Mouse (Mus musculus) CD4-positive helper T cell, adult 2 months (primary cell): ENCODE data around the gene Scamp3.
A peak's percentile ranks its signal among the peaks of the same experiment; 100 is the strongest.
"Not testable (repeated sequence)": the region's sequence is repeated elsewhere in the genome, so short reads cannot be mapped to it uniquely, and the experiment has no call there.

Experiments
- DNase-seq: peaks from one replicate; pipeline ENCODE4 v3.0.0-alpha.2; 2012; ENCODE audit warnings: low read depth, missing footprints, low spot score

The Scamp3 gene

DNA sequence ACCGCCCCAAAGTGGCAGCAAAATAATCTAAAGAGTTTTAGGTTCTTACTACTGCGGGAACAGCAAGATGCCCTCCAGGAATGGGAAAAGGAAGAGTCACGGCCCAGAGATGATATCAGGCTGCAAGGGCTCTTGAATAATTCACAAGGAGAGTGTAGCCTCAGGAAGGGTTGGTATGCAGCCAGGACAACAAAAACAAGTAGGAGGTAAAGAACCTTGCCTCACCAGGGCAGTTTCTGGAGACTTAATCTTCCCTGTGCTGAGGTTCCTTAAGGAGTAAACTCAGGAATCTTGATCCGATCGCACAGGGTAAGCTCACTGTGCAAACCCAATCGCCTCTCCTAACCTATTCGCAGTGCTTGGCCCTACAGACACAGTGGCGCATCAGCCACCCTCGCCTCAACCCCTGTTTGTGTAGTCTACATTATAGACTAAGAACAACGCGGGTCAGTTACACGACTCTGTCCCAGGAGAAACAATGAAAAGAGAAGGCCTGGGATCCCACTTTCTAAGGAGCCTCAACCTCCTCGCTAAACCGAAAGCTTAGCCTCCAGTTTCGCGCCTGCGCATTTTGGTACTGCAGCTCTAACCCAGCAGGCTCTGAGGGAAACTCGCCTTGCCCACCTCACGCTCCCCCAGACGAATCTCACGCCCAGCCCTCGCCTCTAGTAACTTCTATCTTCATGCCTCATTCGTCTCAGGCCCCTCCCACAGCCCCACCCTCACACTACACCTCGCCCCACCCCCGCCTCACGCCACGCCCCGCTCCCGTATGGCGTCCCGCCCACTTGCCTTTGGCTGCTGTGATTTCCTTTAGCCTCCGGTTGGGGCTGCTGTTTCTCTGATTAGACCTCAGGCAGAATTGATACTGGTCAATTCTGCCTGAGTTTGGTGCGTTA, 19.0 kb downstream of the Scamp3 start:
- DNase-seq: peak; percentile 93

DNA sequence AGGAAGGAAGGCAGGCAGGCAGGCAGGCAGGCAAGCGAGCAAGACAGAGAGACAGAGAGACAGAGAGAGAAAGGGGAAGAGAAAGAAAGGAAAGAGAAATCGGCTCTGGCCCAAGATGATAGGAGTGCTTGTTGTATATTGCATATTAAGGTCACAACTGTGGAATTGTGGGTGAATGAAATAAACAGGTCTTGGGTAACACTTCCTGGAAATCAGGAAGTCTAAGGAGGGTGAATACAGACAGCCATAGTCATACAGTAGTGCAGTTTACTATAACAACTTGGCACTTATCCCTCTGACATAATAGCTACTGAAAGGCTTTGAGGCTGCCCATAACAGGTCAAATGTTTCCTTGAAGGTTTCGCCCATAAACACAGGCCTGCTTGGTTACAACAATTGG, 22.6 kb downstream of the Scamp3 start:
- no peak for DNase-seq

DNA sequence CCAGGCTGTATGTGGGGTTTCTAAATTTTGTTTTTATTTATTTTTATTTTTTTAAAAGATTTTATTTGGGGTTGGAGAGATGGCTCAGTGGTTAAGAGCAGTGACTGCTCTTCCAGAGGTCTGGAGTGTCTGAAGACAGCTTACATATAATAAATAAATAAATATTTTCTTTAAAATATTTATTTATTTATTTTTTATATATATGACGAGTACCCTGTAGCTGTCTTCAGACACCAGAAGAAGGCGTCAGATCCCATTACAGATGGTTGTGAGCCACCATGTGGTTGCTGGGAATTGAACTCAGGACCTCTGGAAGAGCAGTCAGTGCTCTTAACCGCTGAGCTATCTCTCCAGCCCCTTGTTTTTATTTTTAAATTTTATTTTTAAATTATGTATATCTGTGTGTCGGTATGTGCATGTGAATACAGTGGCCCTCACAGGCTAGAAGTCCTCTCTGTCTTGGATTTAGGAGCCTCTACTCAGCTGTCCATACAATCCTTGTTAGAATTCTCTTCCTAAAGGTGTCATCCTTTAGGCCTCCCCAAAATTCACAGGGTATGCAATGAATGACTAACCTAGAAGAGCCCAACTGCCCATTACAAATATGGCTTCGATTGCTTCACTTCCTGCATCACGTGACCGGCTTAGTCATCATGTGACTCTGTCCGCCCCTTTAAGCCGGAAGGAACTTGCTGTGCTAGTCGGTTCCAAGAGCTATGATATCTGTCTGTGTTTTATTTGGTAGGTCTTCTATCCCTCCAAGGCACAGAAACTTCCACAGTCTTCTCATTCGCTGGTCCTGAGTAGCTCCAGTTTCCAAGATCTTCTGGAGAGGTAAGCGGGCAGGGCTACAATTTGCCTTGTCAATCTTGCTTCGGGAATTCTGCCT, 25.2 kb downstream of the Scamp3 start, which contains the start of gene Gba:
Gba (plus strand) TSS at position 676 of the 889 bp plus-strand sequence.
- DNase-seq: peak; percentile 90

DNA sequence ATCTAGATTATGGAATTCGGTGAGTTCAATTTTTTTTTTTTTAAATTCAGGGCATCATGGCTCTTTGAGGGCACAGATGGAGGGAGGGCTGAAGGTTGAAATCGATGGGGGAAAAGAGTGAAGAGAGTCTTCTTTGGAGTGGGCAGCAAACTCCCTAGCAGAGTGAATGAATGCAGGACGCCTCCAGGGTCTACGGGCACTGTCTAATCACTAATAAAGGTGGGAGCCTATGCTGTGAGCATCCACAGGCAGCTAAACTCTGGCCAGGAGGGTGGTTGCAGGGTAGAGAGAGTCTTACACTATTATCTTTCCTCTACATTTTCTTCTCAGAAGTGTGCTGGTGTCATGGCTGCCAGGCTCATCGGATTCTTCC, 25.9 kb downstream of the Scamp3 start:
- no peak for DNase-seq

DNA sequence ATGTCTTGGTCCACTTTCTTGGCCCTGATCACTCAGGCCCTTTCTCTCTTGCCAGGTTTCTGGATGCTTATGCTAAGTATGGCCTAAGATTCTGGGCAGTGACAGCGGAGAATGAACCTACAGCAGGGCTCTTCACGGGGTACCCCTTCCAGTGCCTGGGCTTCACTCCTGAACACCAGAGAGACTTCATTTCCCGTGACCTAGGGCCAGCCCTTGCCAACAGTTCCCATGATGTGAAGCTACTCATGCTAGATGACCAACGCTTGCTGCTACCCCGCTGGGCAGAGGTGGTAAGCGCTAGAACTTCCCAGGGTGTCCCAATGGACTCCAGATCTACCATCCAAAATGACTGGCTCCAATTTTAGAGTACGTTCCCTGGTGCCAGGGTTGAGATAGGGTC, 28.8 kb downstream of the Scamp3 start:
- DNase-seq: no peak

DNA sequence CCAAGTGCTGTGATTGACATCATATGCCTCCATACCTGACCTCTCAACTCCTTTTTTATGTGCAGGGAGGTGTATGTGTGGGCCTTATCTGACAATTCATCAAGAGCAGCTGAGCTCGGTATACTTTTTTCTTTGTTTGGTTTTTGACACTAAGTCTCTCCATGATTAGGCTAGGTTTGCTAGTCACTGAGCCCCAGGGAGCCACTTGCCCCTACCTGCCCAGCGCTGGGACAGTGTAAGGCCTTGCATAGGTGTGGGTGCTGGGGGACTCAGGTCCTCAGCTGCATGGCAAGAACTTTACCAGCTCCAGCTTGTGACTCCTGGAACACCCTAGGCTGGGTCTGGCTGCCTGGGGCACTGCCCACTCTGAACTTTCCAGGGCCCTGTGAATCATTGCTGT, 29.4 kb downstream of the Scamp3 start:
- DNase-seq: no peak

DNA sequence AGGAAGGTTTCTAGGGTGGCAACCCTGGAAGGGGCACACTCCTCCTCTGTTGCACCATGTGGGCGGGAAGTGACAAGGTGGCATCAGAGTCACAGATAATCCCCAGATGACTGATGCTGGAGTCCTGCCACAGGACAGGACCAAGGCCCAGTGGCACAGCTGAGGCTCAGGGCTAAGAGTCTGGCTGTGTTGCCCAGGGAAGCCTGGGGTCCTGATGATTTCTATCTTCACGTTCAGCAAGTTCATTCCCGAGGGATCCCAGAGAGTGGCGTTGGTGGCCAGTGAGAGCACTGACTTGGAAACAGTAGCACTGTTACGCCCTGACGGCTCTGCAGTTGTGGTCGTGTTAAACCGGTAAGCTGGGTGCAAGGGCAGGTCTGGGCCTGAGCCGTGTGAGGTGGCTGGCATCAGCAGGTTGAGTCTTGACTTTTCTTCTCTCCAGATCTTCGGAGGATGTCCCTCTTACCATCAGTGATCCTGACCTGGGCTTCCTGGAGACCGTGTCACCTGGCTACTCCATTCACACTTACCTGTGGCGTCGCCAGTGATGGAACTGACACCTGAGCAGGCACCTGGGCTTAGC, 30.9 kb downstream of the Scamp3 start:
- DNase-seq: no peak

DNA sequence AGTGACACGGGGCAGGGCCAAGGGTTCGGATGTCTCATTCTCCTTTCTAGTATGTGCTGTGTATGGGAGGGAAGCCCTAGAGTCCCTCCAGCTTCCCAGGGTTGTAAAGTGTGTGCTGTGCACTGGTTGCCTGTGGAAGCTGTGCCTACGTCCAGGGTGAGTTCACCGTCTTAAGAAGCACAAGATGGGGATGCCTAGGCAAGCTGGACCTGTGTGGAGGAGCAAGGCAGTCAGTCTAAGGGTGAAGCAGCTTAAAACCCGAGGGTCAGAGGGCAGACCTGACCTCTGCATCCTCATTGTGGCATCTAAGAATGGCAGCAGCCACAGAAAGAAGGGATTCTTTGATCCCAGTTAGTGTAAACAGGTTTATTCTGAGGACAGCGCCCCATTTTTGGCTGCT, 31.5 kb downstream of the Scamp3 start:
- no peak for DNase-seq

DNA sequence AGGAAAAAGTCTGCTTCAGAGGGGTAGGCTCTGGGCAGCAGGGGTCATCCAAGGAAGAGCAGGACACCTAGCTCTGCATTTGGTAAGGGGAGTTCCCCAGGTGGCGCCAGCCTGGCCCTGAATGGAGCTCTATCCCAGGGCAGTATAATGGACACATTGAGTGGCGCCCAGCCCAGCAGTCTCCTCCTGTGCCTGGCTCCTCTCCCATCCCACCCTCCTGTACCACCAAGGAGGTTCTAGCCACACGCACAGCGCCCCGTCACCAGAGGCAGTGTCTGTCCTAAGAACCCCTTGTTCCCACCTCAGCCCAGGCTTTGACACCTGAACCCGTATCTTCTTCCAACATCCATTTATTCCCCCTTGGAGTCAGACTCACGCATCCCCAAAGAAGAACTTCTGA, 32.5 kb downstream of the Scamp3 start:
- DNase-seq: no peak

DNA sequence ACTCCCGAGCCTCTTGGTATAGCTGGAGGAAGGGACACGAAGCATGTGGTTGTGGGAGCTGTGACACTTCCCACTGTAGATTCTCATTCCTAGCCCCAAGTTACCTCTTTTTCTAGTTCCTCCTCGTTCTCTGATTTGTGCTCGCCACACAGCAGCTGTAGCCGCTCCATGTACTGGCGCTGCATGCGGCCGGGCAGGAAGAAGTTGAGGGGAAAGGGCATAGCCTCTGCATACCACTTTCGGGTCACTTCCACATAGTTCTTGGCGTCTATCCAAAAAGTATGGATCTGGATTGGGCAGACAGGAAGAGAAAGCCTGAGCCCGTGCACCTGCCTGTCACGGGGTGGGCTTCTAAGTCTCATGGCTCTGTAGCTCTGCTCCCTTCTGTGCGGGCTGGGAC, 32.9 kb downstream of the Scamp3 start:
- DNase-seq: no peak

DNA sequence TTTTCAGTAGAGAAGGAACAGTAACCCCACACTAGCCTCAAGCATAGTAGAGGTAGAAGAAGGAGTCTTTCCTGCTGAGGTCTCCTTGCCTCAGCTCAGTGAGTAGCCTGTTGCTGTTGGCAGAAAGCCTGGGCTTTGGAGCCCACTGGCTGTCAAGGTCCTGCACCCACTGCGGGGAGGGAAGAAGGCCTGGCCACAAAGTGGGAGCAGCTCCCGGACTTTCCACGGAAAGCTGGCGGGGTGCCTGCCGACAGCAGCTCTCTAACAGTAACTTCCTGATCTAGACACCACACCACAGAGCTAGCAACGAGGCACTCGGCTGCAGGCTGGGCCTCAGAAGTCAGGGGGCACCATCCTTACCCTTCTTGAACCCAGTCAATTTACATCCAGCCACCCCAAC, 33.5 kb downstream of the Scamp3 start:
- no peak for DNase-seq

DNA sequence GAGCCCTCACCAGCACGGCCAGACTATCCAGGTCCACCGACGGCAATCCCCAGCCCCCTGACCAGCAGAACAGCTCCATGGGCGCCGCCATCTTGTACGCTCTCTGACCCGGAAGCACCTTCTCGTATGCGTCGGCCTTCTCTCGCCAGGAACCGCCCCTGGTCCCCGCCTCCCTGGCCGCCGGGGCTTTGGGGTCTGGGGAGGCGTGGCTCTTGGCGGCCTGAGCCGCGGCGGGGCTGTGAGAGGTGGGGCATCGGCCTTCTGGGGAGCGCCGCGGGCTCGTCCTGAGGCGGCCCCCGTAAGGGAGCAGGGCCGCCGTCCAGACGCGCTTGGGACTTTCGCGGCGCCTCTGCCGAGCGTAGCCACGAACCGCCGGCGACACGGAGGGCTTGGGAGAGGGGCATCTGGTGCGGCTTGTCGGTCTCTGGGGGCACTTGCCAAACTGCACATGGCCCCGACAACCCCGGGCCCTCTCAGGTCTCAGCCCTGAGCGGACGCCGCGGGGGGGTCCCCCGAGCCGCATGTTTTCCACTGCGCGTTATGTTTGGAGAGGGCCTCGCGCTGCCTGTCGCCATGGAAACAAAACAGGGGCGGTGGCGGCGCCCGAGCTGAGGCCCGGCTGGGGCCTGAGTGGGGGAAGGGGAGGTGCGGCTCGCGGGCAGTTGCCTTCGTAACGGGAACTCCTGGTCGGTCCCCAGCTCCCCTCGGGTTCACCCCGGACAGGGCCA, 36.7 kb downstream of the Scamp3 start:
- DNase-seq: peak; percentile 96

DNA sequence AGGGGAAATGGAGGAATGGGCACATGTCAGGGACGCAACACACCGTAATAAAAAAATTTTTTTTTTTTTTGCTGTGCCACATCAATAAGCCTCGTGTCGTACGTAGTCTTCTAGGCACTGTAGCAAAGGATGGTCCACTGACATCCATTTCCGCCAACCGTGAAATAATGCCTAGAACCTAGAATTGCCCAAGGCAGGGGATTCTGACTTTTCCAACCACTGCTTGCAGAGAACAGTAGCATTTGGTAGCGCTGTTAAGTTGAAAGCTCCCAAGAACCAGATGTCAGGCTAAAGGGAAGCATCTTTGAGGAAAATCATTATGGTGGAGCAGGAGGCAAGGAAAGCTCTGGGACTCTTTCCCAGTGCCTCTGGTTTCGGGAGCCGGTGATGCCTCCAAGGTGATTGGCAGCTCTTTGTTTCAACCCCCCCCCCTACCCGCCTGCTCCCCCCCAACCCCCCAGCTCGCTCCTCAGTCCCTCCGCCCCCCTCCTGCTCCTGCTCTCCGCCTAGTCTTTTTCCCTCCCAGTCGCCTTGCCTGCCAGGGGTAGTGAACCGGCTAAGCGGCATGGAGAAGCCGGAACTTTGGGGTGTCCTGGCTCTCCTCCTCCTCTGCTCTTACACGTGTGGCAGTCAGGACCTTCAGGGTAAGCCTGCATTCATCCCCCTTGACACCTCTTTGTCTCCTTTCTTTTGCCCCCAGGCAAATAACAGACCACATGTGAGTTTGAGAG, 37.6 kb downstream of the Scamp3 start, which contains the start of gene Thbs3:
Thbs3 (plus strand) TSS at position 500 of the 731 bp plus-strand sequence.
- peak; percentile 76 for DNase-seq

DNA sequence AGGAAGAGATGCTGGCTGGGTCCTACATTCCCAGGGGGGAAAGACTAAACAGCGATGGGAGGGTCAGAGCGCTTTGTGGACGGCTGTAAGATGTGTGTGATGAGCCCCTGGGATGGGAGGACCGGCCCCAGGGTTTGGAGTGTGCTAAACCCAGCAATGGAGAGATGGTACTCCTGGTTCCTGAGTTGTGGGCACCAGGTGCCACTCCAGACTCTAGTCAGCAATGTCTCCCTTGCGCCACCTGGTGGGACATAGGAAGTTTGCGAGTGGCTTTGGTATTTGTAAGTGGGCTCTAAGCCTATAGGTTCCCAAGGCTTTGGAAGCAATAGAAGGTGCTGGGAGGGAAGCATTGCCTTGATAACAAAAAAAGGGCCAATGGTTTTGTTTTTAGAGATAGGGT, 38.6 kb downstream of the Scamp3 start:
- DNase-seq: peak; percentile 88

DNA sequence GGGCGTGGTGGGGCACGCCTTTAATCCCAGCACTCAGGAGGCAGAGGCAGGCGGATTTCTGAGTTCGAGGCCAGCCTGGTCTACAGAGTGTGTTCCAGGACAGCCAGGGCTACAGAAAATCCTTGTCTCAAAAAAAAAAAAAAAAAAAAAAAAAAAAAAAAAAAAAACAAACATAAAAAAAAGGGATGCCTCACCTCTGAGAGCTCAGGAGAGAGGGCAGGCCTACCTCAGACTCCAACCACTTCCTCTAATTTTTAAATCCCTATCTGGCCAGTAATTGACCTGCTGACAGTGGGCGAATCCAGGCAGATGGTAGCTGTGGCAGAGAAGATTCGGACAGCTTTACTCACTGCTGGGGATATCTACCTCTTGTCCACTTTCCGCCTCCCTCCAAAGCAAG, 39.1 kb downstream of the Scamp3 start:
- not testable (repeated sequence) for DNase-seq

DNA sequence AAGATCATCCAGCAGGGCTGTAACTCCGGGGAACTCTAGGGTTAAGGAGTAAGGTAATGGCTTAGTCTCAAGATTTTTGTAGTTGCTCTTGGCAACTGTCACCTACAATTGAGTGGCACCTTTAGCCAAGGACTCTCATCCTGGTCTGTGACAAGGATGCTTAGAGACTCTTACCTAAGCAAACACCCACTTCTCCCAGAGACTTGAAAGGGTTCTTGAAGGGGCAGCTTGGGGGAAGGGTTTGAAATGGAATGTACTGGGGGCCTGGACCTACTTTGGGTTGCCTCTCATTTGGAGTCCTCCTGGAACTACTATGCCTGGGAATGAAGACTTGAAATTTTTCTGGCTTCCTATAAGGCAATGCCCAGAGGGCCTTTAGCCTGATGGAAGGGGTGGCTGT, 41.0 kb downstream of the Scamp3 start:
- no peak for DNase-seq

DNA sequence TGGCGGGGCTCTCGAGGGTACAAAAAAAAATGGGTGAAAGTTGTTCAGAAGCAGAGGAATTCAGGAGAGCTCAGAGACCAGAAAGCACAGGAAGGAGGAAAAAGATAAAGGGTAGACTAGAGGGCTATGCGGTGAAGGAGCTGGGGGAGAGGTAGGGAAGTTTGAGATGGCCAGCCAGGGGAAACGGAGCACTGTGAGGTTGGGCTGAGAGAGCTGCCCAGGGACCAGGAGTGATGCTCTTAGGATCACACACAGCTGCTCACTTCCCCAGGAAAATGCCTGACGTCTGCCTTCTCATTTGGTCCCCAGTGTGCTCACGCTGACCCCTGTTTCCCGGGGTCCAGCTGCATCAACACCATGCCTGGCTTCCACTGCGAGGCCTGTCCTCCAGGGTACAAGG, 42.3 kb downstream of the Scamp3 start:
- no peak for DNase-seq

DNA sequence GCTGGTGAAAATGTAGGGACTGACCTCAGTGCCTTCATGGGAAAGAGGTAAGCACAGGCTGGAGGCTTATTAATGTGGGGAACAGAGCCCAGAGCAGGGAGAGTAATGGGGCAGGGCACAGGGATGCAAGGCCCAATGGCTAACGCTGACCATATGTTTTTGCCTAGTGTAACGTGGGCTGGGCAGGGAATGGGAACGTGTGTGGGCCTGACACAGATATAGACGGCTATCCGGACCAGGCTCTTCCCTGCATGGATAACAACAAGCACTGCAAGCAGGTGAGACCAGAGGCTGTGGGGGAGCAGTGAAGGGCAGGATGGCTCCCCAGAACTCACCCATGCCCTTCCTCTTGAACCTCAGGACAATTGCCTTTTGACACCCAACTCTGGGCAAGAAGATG, 43.9 kb downstream of the Scamp3 start:
- no peak for DNase-seq

DNA sequence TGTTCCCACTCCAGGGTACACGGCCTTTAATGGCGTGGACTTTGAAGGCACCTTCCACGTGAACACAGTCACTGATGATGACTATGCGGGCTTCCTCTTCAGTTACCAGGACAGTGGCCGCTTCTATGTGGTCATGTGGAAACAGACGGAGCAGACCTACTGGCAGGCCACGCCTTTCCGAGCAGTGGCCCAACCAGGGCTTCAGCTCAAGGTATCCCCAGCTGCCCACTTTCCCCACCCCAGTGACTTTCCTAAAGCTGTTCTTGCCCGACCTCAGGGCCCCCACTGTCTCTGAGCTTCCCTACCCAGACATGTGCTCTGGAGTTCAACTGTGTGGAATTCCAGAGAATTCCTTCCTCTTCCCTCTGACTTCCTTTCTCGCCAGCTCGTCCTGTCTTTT, 47.5 kb downstream of the Scamp3 start:
- no peak for DNase-seq

DNA sequence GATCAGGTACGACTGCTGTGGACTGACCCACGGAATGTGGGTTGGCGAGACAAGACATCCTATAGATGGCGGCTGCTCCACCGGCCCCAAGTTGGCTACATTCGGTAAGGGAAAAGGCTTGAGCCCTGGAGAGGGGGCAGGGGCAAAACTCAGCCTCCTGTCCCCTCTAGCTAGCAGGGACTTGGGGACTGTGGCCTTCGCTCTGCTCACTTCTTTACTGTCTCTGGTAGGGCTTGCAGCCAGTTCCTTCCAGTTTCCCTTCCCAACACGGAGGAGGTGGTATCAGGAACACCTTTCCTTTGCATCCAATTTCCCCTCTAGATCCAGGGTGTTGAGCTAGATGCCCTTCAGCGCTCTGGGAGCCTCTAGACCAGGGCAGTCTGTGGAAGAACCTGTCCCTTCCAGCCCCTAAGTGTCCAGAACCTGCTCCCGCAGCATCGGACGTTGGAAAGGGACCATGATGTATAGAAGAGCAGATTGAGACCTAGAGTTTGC, 48.1 kb downstream of the Scamp3 start:
- no peak for DNase-seq

DNA sequence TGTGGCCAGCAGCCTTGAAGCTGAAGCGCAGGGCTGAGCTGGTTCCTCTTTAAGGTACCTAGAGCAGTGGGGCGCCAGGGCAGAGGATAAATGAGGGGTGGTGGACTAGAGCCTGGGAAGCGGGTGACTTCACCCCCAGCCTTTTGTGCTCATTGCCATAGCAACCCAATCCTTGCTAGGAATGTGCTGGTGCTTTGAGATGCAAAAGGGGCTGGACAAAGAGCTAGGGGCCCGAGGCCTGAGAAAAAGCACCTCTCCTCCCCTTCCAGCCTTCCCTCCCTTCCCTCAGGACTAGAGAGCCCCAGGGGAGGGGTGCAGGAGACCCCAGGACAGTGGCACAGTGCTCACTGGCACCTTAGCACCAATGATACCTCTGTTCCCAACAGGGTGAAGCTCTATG, 48.6 kb downstream of the Scamp3 start:
- DNase-seq: no peak
